Mouse (Mus musculus) layer of hippocampus, adult 8-10 months (tissue): ENCODE data around the gene Atg101. TPM values are rescaled to one million over a fixed set of nuclear protein-coding genes. Genes with fewer than 3 reads are reported as not detected.

Experiments used
- DNase-seq, 2 experiments: peaks; one replicate each; pipeline ENCODE4 v3.0.0; 2022; ENCODE audit warnings: low spot score in 2 of 2
- total RNA-seq, 4 experiments: library from RNA; stranded (reverse); gene quantifications; 2 replicates each; pipeline ENCODE4 v1.2.4; 2022

The Atg101 gene
- total RNA-seq, 4 experiments from 2014 or later = 43.4 to 48.1 (median 46.1) TPM

GRCm38 (mm10) chr15:101253886-101254795, 29.9 kb upstream of the Atg101 start, which contains the start of gene Nr4a1:
Gene Nr4a1 (plus strand): TSS chr15:101254269.
- DNase-seq = peak in 1 of 2 experiments; percentile 69

DNA sequence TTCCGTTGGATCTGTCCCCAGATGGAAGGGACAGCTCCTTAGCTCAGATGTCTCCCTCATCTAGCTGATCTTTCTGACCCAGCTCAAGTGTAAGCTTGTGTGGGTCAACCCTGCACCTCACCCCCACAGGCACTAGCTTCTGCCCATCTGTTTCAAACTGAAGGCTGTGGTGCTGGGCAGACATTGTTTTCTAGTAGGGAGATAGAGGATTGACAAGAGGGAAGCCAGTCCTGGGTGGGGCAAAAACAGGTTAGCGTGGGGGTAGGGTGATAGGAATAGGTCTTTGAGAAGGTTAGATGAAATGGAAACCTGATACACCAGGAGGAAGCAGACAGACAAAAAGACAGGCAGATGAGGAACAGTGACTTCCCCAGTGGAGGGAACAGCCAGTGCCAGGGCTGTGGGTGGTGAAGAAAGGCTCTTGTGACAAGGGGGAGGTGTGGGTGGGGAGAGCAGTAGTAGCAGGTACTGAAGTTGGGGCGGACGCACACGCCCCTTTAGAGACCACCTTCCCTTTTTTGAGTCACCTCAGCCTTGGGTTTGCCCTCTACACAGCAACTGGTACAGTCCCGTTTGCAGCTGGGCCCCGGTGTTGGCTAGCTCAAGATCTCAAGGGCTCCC, 28.1 kb upstream of the Atg101 start:
- no peak for DNase-seq

DNA sequence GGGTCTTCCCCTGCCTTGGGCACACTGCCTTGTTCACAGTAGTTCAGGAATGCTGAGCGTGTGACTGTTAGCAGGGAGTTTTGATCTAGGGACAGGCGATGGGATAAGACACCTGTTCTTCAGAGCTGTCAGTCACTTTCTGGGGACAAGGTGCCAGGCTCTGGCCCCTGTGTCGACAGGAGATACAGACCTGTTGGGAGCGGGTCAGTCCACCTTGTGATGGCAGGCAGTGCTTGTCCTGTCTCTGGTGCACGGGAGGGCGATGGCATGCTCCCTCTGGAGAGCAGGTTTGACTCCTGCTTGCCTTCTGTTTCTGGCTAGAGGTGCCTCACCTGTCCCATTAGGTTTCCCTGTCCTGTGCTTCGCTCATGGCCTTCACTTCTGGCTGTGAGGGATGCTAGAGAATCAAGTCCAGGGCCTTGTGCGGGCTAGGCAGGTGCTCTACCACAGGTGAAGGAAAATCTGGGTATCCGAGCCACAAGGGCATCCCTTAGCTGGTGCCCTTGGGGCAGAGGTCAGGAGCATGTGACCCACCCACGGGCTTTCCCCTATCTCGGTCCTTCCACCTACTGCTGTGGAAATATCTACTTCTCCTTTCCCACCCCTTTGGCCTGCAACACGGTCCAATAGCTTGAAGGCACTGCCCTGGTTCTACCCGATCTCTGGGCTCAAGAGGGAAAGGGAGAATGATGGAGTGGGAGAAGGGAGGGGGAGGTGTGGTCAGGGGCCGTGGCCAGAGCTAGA, 27.4 kb upstream of the Atg101 start:
- no peak for DNase-seq

- no peak for DNase-seq
Measured at GRCm38 (mm10) chr15:101258420-101258819, 25.7 kb upstream of the Atg101 start.

DNA sequence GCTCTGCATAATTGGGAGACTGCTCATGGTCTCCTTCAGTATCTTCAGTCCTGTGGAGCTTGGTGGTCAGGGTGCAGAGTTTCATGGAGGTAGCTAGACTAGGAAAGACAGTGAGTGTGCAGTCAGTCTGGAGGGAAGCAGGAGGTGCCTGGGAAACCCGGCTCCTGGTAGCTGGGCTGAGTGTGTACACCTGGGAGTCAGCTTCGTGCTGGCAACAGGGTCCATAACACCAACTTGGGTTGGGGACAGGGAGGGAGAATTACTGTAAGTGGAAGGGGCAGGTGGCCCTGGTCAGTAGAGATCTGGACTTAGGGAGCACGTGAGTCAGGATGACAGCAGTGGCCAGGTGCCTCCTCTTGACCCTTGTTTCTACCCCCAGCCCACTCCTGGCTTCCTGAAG, 24.1 kb upstream of the Atg101 start:
- DNase-seq = no peak

GRCm38 (mm10) chr15:101260387-101260786, 23.7 kb upstream of the Atg101 start:
- no peak for DNase-seq

DNA sequence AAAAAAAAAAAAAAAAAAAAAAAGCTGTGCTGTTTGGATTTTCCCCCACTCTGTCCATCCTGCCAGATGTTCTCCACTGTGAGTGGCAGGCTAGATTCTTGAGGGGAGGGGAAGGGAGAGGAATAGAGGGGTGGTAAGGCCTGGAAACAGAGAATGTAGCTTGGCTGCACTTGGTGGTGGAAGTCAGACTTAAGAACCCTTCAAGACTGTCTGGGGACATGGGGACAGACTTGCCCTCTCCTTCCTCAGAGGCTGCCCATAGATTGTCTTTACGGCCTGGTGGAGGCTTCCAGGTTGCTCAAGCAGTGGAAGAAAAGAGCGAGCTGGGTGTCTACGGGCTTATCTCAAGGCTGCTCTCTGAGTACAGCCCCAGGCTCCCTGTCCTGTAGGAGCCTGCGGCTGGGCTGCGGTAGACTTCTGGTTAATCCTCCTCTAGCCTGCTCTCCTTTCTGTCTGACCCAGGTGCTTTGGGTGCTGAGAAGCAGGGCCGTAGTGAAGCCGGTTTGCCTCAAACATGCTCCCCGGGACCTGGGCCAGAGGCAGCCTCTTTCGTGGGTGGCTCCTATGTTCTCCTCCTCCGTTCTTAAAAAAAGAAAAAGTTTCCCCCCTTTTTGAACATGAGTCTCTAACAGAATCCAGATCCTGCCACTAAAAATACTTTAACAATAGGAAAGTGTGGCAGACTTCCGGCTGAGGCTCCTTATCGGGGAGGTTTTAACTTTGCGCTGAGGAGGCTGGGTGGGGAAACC, 23.0 kb upstream of the Atg101 start:
- no peak for DNase-seq

GRCm38 (mm10) chr15:101262502-101262901, 21.6 kb upstream of the Atg101 start:
- no peak for DNase-seq

DNA sequence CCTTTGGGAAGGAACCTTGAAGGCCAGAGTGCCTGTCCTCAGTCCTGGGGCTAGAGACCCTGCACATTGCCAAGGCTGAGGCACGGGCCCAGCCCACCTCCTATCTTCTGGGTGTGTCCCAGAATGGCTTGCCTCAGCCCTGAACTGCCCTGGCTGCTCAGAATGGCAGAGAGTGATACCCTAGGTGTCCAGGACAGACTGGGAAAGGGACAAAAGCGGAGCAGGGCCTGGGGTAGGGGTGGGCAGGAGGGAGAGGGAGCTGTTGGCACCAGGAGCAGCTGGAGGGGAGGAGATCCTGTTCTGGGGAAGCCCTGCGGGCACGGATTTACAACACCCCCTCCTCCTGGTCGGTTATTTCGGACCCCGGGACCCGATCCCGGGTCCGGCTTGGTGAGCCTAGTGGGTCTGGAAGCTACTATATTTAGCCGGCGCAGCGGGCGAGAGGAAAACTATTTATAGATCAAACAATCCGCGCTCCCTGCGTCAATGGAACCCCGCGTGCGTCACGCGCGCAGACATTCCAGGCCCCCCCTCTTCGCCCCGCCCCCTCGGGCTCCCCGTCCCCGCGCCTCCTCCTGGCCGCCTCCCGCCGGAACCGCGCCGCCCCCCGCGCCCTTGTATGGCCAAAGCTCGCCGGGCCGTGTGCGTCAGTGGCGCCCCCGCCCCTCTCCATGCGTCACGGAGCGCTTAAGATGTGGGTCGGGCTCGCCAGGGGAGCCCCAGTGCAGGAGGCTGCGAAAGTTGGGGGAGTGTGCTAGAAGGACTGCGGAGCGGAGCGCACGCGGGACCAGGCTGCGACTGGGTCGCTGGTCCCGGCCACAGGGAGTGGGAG, 17.7 kb upstream of the Atg101 start:
- peak; percentile 88 to 89 for DNase-seq

GRCm38 (mm10) chr15:101267053-101268032, 16.7 kb upstream of the Atg101 start:
- no peak for DNase-seq

DNA sequence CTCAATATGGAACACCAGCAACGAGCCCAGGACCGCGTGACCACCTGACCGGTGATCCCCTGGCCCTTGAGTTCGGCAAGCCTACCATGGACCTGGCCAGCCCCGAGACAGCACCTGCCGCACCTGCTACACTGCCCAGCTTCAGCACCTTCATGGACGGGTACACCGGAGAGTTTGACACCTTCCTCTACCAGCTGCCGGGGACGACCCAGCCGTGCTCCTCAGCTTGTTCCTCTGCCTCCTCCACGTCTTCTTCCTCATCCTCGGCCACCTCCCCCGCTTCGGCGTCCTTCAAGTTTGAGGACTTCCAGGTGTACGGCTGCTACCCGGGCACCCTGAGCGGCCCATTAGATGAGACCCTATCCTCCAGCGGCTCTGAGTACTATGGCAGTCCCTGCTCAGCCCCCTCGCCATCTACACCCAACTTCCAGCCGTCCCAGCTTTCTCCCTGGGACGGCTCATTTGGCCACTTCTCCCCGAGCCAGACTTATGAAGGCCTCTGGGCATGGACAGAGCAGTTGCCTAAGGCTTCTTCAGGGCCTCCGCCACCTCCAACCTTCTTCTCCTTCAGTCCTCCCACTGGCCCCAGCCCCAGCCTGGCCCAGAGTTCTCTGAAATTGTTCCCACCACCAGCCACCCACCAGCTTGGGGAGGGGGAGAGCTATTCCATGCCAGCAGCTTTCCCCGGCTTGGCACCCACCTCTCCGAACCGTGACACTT, 13.8 kb upstream of the Atg101 start:
- no peak for DNase-seq

DNA sequence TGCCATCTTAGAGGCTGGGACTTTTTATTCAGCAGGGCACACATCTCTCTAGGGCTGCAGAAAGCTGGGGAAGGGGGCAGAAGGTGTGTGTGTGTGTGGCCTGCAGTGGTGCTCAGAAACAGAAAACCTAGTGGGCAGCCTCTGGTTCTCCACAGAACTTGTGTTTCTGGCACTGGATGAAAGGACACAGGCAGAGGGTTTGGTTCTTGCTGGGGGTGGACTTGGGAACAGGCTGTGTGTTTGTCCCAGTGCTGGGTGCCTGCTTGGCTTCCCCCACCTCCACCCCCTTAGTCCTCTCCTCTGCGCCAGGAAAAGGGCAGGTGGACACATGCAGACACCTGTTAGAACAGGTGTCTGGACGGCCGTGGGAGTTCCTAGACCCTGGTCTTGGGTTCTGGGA, 13.0 kb upstream of the Atg101 start:
- DNase-seq = no peak

GRCm38 (mm10) chr15:101271513-101271912, 12.6 kb upstream of the Atg101 start:
- peak in 1 of 2 experiments; percentile 35 for DNase-seq

- DNase-seq = no peak
Measured at GRCm38 (mm10) chr15:101274380-101274779, 9.7 kb upstream of the Atg101 start.

- peak; percentile 69 for DNase-seq
Measured at GRCm38 (mm10) chr15:101277351-101277899, 6.6 kb upstream of the Atg101 start.

- DNase-seq = no peak
Measured at GRCm38 (mm10) chr15:101278589-101278988, 5.5 kb upstream of the Atg101 start.

DNA sequence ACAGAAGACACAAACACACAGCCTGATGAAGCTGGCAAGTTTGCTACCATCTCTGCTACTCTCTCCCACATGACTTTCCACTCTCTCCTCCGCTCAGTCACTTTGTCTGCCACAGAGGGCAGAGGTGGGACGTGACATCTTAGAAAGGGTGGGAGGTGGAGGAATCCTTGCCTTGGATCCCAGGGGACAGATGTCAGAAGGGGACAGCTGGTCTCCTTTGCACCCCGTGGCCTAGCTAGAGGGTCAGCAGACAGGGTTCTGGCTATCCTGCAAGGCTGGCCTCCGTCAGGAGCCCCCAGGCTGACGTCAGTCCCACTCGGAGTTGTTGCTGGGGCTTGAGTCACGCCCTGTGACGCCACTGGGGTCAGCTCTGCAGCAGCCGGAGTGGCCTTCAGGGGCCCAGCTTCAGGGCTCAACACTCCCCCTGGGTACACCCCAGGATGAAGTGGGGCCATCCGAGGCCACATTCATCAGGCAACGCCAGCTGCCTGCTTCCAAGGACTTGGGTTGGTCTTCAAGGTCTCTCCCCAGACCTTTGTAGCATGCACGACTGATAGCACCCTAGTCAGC, 4.6 kb upstream of the Atg101 start:
- no peak for DNase-seq

DNA sequence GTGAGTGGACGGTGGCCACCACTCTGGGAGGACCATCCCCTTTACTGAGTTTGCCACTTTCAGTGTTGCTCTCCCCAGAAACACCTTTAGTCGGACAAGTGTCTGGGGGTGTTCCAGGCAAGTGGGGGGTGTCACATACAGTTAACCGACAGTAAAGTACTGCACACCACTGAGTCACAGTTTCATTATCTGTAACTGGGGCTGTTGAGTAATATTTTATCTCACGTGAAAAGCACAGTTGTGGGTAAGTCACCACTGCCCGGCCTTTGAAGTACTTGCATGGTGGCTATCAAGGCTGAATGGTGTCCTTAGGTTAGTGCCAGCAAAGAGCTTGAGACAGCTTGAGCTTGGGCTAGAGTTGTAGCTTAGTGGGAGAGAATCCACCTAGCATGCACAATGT, 1.6 kb upstream of the Atg101 start:
- no peak for DNase-seq
